Mouse (Mus musculus): ENCODE results near the gene Sort1. TPM values are rescaled to one million over a fixed set of nuclear protein-coding genes. Genes with fewer than 3 reads are reported as not detected.
"Not testable (repeated sequence)": the region's sequence is repeated elsewhere in the genome, so short reads cannot be mapped to it uniquely, and the experiment has no call there.

Sort1 gene
- 4.1 and 5.2 TPM in 2 replicates for total RNA-seq (2014; fragmentation: Nextera tagmentation)
- total RNA-seq (2017): 2.3 TPM in 2 replicates
- polyA plus RNA-seq (2012): 1.1 and 1.3 TPM in 2 replicates

- ATAC-seq (ENCODE audit: extremely low read depth, insufficient number of reproducible peaks, low FRiP score, poor library complexity, severe bottlenecking): peak; percentile 95
- peaks cover 18% of the 10 kb centered on the region for H3K27me3 ChIP-seq (ENCODE audit: insufficient read depth, low read length)
- peak within 1 kb of the TSS; percentile 75 for H3K4me3 ChIP-seq (ENCODE audit: low read depth, low read length)
- peak; percentile 93 for DNase-seq (ENCODE audit: low spot score)
- TF ChIP-seq CTCF (IDR thresholded peaks at IDR 0.05; ENCODE audit: low read depth, low read length): no peak
- no peak for TF ChIP-seq GATA2 (IDR thresholded peaks at IDR 0.05; ENCODE audit: borderline replicate concordance, low read depth, low read length)
- no peak for TF ChIP-seq GATA1 (IDR thresholded peaks at IDR 0.05; ENCODE audit: borderline replicate concordance, low read length)
- TF ChIP-seq POLR2AphosphoS5 (IDR thresholded peaks at IDR 0.05; ENCODE audit: insufficient replicate concordance, low read depth, low read length): no peak
- TF ChIP-seq TAL1 (conservative IDR thresholded peaks at IDR 0.05; ENCODE audit: low read depth, low read length): no peak
- no peaks in the 10 kb centered on the region for H3K9me3 ChIP-seq (replicated peaks)
- peaks cover 17% of the 10 kb centered on the region for H3K4me1 ChIP-seq (ENCODE audit: insufficient read depth, low read depth, low read length)
- peaks cover 20% of the 10 kb centered on the region for H3K36me3 ChIP-seq (replicated peaks)
Measured at GRCm38 (mm10) chr3:108283781-108284601, at the start of gene Sort1. Sort1 (plus strand) TSS chr3:108284082.

GRCm38 (mm10) chr3:108237474-108238102 lies 46.3 kb upstream of the Sort1 start:
- H3K4me3 ChIP-seq (ENCODE audit: low read depth, low read length); DNase-seq (ENCODE audit: low spot score); ATAC-seq (ENCODE audit: extremely low read depth, insufficient number of reproducible peaks, low FRiP score, poor library complexity, severe bottlenecking); H3K36me3 ChIP-seq (replicated peaks); H3K4me1 ChIP-seq (ENCODE audit: insufficient read depth, low read depth, low read length); H3K9me3 ChIP-seq (replicated peaks); H3K27me3 ChIP-seq (ENCODE audit: insufficient read depth, low read length): not testable (repeated sequence)

- Histone ChIP-seq H3K36me3 (replicated peaks) (no peaks in the 10 kb centered on the region), H3K9me3 (replicated peaks) (no peaks in the 10 kb centered on the region), H3K4me1 (ENCODE audit: insufficient read depth, low read depth, low read length) (no peaks in the 10 kb centered on the region), H3K27me3 (ENCODE audit: insufficient read depth, low read length) (peaks cover 6% of the 10 kb centered on the region; the same call in 1 of the 2 replicates), H3K4me3 (ENCODE audit: low read depth, low read length) (no peak overlapping the region)
- DNase-seq (ENCODE audit: low spot score): no peak
- TF ChIP-seq GATA2 (IDR thresholded peaks at IDR 0.05; ENCODE audit: borderline replicate concordance, low read depth, low read length): no peak
- TF ChIP-seq TAL1 (conservative IDR thresholded peaks at IDR 0.05; ENCODE audit: low read depth, low read length): no peak
- TF ChIP-seq POLR2AphosphoS5 (IDR thresholded peaks at IDR 0.05; ENCODE audit: insufficient replicate concordance, low read depth, low read length): no peak
- TF ChIP-seq CTCF (IDR thresholded peaks at IDR 0.05; ENCODE audit: low read depth, low read length): no peak
- TF ChIP-seq GATA1 (IDR thresholded peaks at IDR 0.05; ENCODE audit: borderline replicate concordance, low read length): no peak
- ATAC-seq (ENCODE audit: extremely low read depth, insufficient number of reproducible peaks, low FRiP score, poor library complexity, severe bottlenecking): no peak
Measured at GRCm38 (mm10) chr3:108241243-108241839, 42.5 kb upstream of the Sort1 start.

- no peak for DNase-seq (ENCODE audit: low spot score)
- no peak for TF ChIP-seq GATA1 (IDR thresholded peaks at IDR 0.05; ENCODE audit: borderline replicate concordance, low read length)
- TF ChIP-seq POLR2AphosphoS5 (IDR thresholded peaks at IDR 0.05; ENCODE audit: insufficient replicate concordance, low read depth, low read length): no peak
- TF ChIP-seq GATA2 (IDR thresholded peaks at IDR 0.05; ENCODE audit: borderline replicate concordance, low read depth, low read length): no peak
- no peak for TF ChIP-seq CTCF (IDR thresholded peaks at IDR 0.05; ENCODE audit: low read depth, low read length)
- no peak for TF ChIP-seq TAL1 (conservative IDR thresholded peaks at IDR 0.05; ENCODE audit: low read depth, low read length)
- no peaks in the 10 kb centered on the region; the same call in none of the 2 replicates for H3K27me3 ChIP-seq (ENCODE audit: insufficient read depth, low read length)
- no peaks in the 10 kb centered on the region for H3K9me3 ChIP-seq (replicated peaks)
- H3K4me1 ChIP-seq (ENCODE audit: insufficient read depth, low read depth, low read length): 0 out of 2 replicates have a peak, but pooled peaks cover 3% of the 10 kb centered on the region
- H3K36me3 ChIP-seq (replicated peaks): no peaks in the 10 kb centered on the region
- ATAC-seq (ENCODE audit: extremely low read depth, insufficient number of reproducible peaks, low FRiP score, poor library complexity, severe bottlenecking): no peak
- no peak overlapping the region for H3K4me3 ChIP-seq (ENCODE audit: low read depth, low read length)
Measured at GRCm38 (mm10) chr3:108246857-108247256, 37.0 kb upstream of the Sort1 start.

- Histone ChIP-seq H3K9me3 (replicated peaks) (no peaks in the 10 kb centered on the region), H3K27me3 (ENCODE audit: insufficient read depth, low read length) (no peaks in the 10 kb centered on the region), H3K36me3 (replicated peaks) (peaks cover 27% of the 10 kb centered on the region), H3K4me1 (ENCODE audit: insufficient read depth, low read depth, low read length) (peaks cover 25% of the 10 kb centered on the region), H3K4me3 (ENCODE audit: low read depth, low read length) (peak within 1 kb of the TSS; percentile 85)
- ATAC-seq (ENCODE audit: extremely low read depth, insufficient number of reproducible peaks, low FRiP score, poor library complexity, severe bottlenecking) (peak; percentile 96), DNase-seq (ENCODE audit: low spot score) (peak; percentile 95)
- TF ChIP-seq TAL1 (conservative IDR thresholded peaks at IDR 0.05; ENCODE audit: low read depth, low read length): no peak
- TF ChIP-seq POLR2AphosphoS5 (IDR thresholded peaks at IDR 0.05; ENCODE audit: insufficient replicate concordance, low read depth, low read length): no peak
- no peak for TF ChIP-seq CTCF (IDR thresholded peaks at IDR 0.05; ENCODE audit: low read depth, low read length)
- TF ChIP-seq GATA2 (IDR thresholded peaks at IDR 0.05; ENCODE audit: borderline replicate concordance, low read depth, low read length): no peak
- TF ChIP-seq GATA1 (IDR thresholded peaks at IDR 0.05; ENCODE audit: borderline replicate concordance, low read length): no peak
Measured at GRCm38 (mm10) chr3:108256719-108257637, 26.9 kb upstream of the Sort1 start, which contains the start of gene Psma5. Psma5 (plus strand) TSS chr3:108256926.

Data from G1E (cell line).